Mouse (Mus musculus) kidney, postnatal 0 days (tissue): ENCODE measurements at regions not wholly inside any gene's neighbourhood (a gene's known extent, or its start where the extent isn't known, plus 50 kb on each side); places are given as distances from the start of the nearest gene placed in this dataset.

ENCODE experiments used
- ATAC-seq: fragments of 200-750 bp; cut with Nextera tagmentation; replicated peaks from 2 replicates; pipeline ENCODE4 v1.8.0; 2017; ENCODE audit warnings: low read depth, moderate number of reproducible peaks, moderate TSS enrichment, moderate library complexity; ENCODE audit not compliant: low FRiP score
- DNase-seq: peaks from one replicate; pipeline ENCODE4 v3.0.0-alpha.2; 2016; ENCODE audit warnings: low spot score
- H3K27ac ChIP-seq: fragments of 300-500 bp; sonication (generic); 2 replicates; pipeline ENCODE4 v1.5.1; 2014; ENCODE audit warnings: mild to moderate bottlenecking
- H3K27me3 ChIP-seq: fragments of 300-500 bp; sonication (generic); 2 replicates; pipeline ENCODE4 v1.6.1; 2014; ENCODE audit warnings: low read length, mixed read lengths; ENCODE audit not compliant: insufficient read depth
- H3K36me3 ChIP-seq: fragments of 300-500 bp; sonication (generic); 2 replicates; pipeline ENCODE4 v1.6.1; 2014; ENCODE audit warnings: low read length, mixed read lengths; ENCODE audit not compliant: insufficient read depth
- H3K4me1 ChIP-seq: fragments of 300-500 bp; sonication (generic); replicated peaks from 2 replicates; pipeline ENCODE4 v1.6.1; 2014; ENCODE audit warnings: antibody characterized with exemption, low read length, mixed read lengths; ENCODE audit not compliant: insufficient read depth
- H3K4me2 ChIP-seq: fragments of 300-500 bp; sonication (generic); 2 replicates; pipeline ENCODE4 v1.6.1; 2014; ENCODE audit warnings: mild to moderate bottlenecking, low read length, moderate library complexity, mixed read lengths
- H3K4me3 ChIP-seq: fragments of 300-500 bp; sonication (generic); replicated peaks from 2 replicates; pipeline ENCODE4 v1.5.1; 2014; ENCODE audit warnings: low read depth, low read length
- H3K9ac ChIP-seq: fragments of 300-500 bp; sonication (generic); 2 replicates; pipeline ENCODE4 v1.6.1; 2014; ENCODE audit warnings: low read depth, low read length
- H3K9me3 ChIP-seq: fragments of 300-500 bp; sonication (generic); replicated peaks from 2 replicates; pipeline ENCODE4 v1.6.1; 2016; ENCODE audit warnings: low read length, inconsistent platforms, mixed read lengths
- CTCF ChIP-seq: IDR thresholded peaks from 2 replicates; pipeline ENCODE4 v1.5.1; 2016; ENCODE audit warnings: antibody characterized with exemption, low read depth, mild to moderate bottlenecking, moderate library complexity
- WGBS: fragments of 180-500 bp; shearing (Covaris S2); extraction: QIAGEN DNeasy Blood & Tissue Kit; methylation state at CpG from one replicate; pipeline ENCODE4 v1.1.7; 2014; 5-methylcytosine and 5-hydroxymethylcytosine counted together

DNA sequence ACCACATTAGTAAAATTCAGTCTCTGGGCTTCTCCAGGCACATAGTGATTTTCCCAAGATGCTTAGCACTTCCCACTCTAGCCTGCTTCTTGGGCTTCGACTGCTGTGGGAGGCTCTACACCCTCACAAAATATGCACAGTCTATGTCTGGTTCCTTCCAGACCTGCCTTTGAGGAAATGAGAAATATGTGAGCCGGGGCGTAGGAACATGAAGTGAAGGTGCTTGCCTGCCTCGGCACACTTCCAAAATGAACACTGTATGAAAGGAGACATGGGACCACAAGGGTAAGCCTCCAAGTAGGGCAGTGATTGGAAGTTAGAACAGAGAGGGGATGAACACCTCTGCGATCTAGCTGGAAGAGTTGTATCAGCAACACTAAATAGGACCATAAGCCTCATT, 54.5 kb downstream of the Gm10260 start:
- Histone ChIP-seq H3K27me3 (no peaks in the 10 kb centered on the region), H3K36me3 (no peaks in the 10 kb centered on the region), H3K4me3 (no peak overlapping the region), H3K9ac (no peak overlapping the region), H3K4me2 (no peak overlapping the region), H3K9me3 (no peaks in the 10 kb centered on the region), H3K27ac (no peak overlapping the region), H3K4me1 (no peaks in the 10 kb centered on the region)
- no peak for TF ChIP-seq CTCF
- WGBS, result 93% methylated on average over 5 of the region's 5 CpGs
- ATAC-seq (no peak), DNase-seq (no peak)

DNA sequence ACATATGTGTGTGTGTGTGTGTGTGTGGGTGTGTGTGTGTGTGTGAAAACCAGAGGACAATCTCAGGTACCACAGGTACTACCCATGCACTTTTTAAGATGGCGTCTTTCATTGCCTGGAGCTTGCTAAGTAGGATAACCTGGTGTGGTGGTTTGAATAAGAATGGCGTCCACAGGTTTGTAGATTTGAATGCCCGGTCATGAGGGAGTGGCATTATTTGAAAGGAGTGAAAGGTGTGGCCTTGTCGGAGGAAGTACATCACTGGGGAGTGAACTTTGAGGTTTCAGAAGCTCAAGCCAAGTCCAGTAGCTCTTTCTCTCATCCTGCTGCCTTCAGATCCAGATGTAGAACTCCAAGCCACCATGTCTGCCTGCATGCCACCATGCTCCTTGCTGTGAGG, 55.9 kb downstream of the Gm10260 start:
- no peaks in the 10 kb centered on the region for H3K27me3 ChIP-seq
- H3K27ac ChIP-seq, result no peak overlapping the region
- ATAC-seq (no peak), DNase-seq (no peak)
- TF ChIP-seq CTCF, result no peak
- no peak overlapping the region for H3K4me3 ChIP-seq
- no peak overlapping the region for H3K4me2 ChIP-seq
- WGBS, result 91% methylated on average over 4 of the region's 4 CpGs
- H3K4me1 ChIP-seq, result no peaks in the 10 kb centered on the region
- no peak overlapping the region for H3K9ac ChIP-seq
- no peaks in the 10 kb centered on the region for H3K36me3 ChIP-seq
- H3K9me3 ChIP-seq, result no peaks in the 10 kb centered on the region

DNA sequence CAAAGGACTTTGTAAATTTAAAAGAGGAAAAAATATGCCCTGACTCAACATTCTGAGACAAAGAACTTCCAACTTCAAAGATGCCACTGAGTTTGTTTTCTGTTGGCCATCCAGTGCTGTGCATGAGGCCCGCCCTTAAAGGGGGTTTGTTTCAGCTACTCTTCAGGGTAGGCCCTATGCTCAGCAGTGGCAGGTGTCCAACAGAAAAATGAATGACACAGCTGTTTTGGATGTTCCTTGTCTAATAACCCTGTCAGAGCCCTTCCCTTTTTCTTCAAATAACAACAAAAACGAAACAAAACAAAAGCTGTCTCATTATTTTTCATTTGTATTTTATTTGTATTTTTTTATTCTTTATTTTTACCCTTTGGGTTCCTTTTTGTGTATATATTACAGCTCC, 61.5 kb downstream of the Gm10260 start:
- H3K9me3 ChIP-seq, result no peaks in the 10 kb centered on the region
- H3K27me3 ChIP-seq, result no peaks in the 10 kb centered on the region
- no peak overlapping the region for H3K27ac ChIP-seq
- H3K36me3 ChIP-seq, result no peaks in the 10 kb centered on the region
- no peak overlapping the region for H3K4me2 ChIP-seq
- H3K9ac ChIP-seq, result no peak overlapping the region
- H3K4me1 ChIP-seq, result no peaks in the 10 kb centered on the region
- TF ChIP-seq CTCF, result no peak
- no peak for ATAC-seq
- WGBS, result 86% methylated on average over 2 of the region's 2 CpGs
- DNase-seq, result no peak
- no peak overlapping the region for H3K4me3 ChIP-seq

DNA sequence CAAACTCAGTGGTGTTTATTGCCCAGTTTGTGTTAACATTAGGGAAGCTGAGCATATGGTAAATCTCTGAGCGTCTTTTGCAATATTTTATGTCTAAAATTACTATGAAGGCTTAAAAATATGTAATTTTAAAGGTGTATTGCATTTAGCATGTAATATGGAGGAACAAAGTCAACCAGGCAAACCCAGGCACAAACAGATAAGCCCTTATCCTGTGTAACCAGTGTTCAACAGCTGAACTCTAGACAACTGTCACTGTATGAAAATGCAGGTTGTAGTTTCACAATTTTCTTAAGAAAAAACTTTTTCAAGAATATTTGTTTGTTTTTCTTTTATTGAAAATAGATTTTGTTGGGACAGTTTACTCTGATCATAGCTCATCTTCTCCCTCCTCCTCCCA, 62.1 kb downstream of the Gm10260 start:
- ATAC-seq (no peak), DNase-seq (no peak)
- TF ChIP-seq CTCF, result no peak
- Histone ChIP-seq H3K27me3 (no peaks in the 10 kb centered on the region), H3K9ac (no peak overlapping the region), H3K4me3 (no peak overlapping the region), H3K36me3 (no peaks in the 10 kb centered on the region), H3K9me3 (no peaks in the 10 kb centered on the region), H3K4me2 (no peak overlapping the region), H3K4me1 (no peaks in the 10 kb centered on the region), H3K27ac (no peak overlapping the region)
- 90% methylated on average over 1 of the region's 1 CpGs for WGBS

DNA sequence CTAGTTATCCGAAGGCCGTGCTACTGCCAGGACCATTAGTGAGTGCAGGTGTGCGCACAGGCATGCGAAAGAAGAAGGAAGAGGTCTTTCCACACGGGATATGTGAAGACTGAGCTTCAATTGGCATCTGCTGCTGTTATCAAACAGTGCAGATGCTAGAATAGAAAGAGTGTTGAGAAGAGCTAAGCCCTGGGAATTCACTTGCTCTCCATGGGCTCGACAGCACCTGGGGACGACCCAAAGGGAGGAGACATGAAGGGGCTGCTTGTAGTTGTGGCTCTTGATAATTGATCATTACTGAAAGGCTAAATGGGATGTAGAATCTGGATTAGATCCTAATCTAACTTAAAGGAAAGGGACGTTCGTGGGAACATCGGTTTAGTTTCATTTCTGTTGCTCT, 63.2 kb downstream of the Gm10260 start:
- Histone ChIP-seq H3K36me3 (no peaks in the 10 kb centered on the region), H3K27me3 (no peaks in the 10 kb centered on the region), H3K4me3 (no peak overlapping the region), H3K9ac (no peak overlapping the region), H3K27ac (no peak overlapping the region), H3K4me1 (no peaks in the 10 kb centered on the region), H3K4me2 (no peak overlapping the region), H3K9me3 (no peaks in the 10 kb centered on the region)
- no peak for DNase-seq
- no peak for ATAC-seq
- 85% methylated on average over 10 of the region's 10 CpGs for WGBS
- no peak for TF ChIP-seq CTCF

DNA sequence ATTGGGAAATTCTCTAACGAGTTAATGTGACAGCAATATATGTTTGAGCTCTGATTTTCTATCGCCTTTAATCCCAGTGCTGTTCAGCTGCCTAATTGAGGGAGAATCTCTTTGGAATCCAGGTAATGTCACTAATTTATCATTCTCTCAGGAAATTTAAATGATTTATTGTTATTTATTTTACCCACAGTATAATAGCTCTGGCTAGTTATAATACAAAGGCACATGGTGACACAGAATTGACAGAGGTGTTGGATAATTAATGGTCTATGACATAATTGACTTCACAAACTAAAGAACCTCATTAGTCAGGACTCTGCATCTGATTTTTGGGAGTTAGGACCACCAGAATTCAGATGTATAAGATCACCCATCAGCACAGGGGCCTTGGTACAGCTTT, 65.4 kb downstream of the Gm10260 start:
- H3K9ac ChIP-seq, result no peak overlapping the region
- H3K4me3 ChIP-seq, result no peak overlapping the region
- H3K36me3 ChIP-seq, result no peaks in the 10 kb centered on the region
- no peak for TF ChIP-seq CTCF
- H3K27ac ChIP-seq, result no peak overlapping the region
- WGBS, result 68% methylated on average over 2 of the region's 2 CpGs
- DNase-seq, result no peak
- H3K4me1 ChIP-seq, result no peaks in the 10 kb centered on the region
- no peak for ATAC-seq
- H3K4me2 ChIP-seq, result no peak overlapping the region
- no peaks in the 10 kb centered on the region for H3K27me3 ChIP-seq
- no peaks in the 10 kb centered on the region for H3K9me3 ChIP-seq

DNA sequence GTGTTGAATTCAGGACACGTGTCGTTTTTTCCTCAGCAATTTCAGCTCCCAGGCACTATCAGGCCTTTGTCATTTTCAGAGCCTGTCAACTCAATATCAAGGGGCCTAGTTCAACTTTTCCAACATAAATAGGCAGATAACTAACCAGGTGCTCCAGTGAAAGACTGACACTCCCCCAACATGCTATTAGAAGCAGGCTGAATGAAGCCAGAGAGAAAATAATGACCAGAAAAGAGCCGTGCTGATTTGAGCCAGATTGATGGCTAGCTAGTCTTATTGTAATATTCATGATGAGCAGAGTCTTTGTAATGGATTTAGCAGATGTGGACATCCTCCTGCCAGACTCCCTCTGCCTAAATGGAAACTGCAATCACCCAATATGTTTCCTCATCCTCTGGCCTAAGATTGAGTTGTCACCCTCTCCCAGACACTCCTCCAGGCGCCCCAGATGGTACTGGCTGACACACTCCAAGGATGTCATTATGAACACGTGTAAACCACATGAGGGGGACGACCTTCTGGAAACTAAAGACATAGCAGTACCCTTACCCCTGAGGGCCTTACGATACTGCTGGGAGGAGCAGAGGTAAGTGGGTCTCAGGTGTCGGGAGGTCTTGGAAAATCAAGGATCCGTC, 66.0 kb downstream of the Gm10260 start:
- Histone ChIP-seq H3K9ac (no peak overlapping the region), H3K4me3 (no peak overlapping the region), H3K9me3 (no peaks in the 10 kb centered on the region), H3K4me1 (no peaks in the 10 kb centered on the region), H3K27ac (no peak overlapping the region), H3K36me3 (no peaks in the 10 kb centered on the region), H3K27me3 (no peaks in the 10 kb centered on the region), H3K4me2 (no peak overlapping the region)
- TF ChIP-seq CTCF, result no peak
- 59% methylated on average over 9 of the region's 9 CpGs for WGBS
- ATAC-seq, result no peak
- no peak for DNase-seq
